Mouse (Mus musculus): ENCODE results near the gene Plekha6.

DNA sequence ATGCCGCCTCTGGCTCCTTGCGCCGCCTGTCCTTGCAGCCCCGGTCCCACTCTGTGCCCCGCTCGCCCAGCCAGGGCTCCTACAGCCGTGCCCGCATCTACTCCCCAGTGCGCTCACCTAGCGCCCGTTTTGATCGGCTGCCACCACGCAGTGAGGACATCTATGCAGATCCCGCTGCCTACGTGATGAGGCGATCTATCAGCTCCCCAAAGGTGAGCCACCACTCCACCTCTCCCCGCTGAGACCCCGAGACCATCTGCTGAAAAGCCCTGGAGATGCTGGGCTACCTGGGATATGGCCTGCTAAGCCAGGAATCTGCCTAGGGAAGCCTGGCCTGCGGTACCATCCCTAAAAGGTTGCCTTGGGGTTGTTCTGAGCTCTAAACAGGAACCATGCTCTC lies 110.2 kb downstream of the Plekha6 start:
- no peak for TF ChIP-seq CTCF (conservative IDR thresholded peaks at IDR 0.05; ENCODE audit: low read length)
- TF ChIP-seq POU5F1 (IDR thresholded peaks at IDR 0.05; ENCODE audit: borderline replicate concordance, low read length), result no peak

Data from E14TG2a.4 (cell line).